Mouse (Mus musculus) forelimb bud, embryonic 11.5 days (tissue): ENCODE results near the gene Nfkb1.

Experiments used
- DNase-seq: peaks from one replicate; pipeline ENCODE4 v3.0.0-alpha.2; 2012; ENCODE audit warnings: low read depth, low spot score

The Nfkb1 gene

DNA sequence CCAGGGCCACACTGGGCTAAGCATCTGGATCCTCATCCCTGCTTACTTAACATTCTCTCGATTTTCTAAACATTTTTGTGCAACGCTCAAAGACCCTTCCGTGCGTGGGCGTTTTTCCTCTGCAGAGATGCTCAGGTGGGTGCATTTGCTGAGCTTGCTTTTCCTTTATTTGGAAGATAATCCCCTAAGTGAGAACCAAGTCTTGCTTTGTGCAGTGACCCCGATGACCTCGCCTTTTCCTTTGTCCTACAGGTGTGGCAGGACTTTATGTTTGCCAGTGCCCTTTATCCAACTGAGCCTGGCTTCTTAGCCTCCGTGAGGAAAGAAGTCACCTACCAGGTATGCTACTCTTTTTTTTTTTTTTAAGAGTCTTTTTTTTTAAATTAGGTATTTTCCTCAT, 144.0 kb downstream of the Nfkb1 start:
- DNase-seq: no peak

DNA sequence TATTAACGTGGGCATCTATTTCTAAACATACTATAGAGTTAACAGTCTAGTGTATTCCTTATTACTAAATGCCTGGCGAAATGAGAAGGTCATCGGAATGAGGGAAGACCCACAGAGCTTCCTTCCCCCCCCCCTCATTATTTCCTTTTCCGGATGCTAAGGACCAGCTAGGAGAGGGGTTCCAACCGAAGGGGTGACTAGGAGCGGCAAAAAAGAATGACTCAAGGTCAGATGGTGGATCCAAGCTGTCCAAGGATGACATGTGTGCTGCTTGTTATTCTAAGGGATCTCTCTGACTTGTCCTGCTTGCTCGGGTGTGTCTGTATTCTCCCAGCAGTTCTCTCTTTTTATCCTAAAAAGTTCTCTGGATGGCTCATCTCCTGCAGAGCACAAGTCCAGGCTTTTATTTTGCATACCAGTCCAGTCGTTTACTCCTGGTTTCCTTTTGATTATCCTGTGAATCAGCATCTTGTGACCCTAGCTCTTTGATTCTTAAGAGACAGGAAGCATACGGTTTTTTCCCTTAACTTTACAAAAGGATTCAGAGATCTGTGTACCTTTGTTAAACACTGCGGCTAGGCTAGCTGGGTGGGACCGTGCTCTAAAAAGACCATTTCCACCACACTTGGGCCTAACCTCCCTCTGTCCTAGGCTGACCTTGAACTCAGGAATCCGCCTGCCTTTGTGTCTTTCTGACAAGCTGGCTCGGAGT, 145.0 kb downstream of the Nfkb1 start:
- DNase-seq: no peak
